Mouse (Mus musculus): ENCODE results near the gene Gm10487. TPM values are rescaled to one million over a fixed set of nuclear protein-coding genes. Genes with fewer than 3 reads are reported as not detected.
"Not testable (repeated sequence)": the region's sequence is repeated elsewhere in the genome, so short reads cannot be mapped to it uniquely, and the experiment has no call there.

The Gm10487 gene
- not detected in 2 replicates for polyA plus RNA-seq (2012; ENCODE audit: insufficient read depth, insufficient read length, low replicate concordance, missing spikeins)

- H3K4me3 ChIP-seq (ENCODE audit: insufficient read depth, low read depth, low read length); H3K27ac ChIP-seq (ENCODE audit: insufficient read depth, low read depth, low read length); H3K4me1 ChIP-seq (ENCODE audit: control insufficient read depth, insufficient read depth, low read length): not testable (repeated sequence)
- no CpG with 5 or more reads among the region's 6 CpGs for WGBS
Measured at GRCm38 (mm10) chrX:30843369-30843768, at the start of gene Gm10487. Gene Gm10487, minus strand, starts transcription at chrX:30843469.
